Mouse (Mus musculus): ENCODE measurements around the gene Prr7.

Prr7 gene

DNA sequence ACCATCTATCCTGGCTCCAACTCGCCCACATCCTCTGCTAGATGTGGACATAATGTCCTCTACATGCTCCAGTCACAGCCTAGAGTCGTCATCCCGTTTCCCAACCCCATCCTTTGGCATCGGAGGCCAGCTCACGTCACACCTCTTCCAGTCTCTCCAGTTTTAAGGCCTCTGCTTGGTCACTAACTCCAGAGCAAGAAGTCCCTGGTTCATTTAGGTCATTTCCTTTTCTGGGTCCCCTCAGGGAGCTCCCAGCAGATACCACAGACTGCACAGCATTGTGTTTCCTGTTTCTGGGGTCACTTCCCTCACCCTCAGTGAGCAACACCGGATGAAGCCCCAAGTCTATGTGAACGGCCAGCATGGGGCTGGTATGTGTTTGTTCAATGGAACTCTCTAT is 14.9 kb downstream of the Prr7 start:
- DNase-seq = no peak

DNA sequence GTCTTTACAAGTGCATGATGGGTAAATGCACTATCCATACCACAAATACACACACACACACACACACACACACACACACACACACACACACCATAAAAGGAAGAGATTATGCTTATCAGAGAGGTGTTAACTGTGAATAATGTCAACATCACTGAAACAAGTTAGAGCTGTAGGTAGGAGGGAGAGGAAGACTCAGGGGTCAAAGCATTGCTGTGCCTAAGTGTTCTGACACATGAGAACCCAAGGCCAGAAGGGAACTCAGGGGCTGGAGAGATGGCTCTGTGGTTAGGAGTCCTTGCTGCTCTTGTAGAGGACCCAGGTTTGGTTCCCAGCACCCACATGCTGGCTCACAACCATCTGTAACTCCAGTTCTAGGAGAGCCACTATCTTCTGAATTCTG is 15.9 kb downstream of the Prr7 start:
- no peak for DNase-seq

DNA sequence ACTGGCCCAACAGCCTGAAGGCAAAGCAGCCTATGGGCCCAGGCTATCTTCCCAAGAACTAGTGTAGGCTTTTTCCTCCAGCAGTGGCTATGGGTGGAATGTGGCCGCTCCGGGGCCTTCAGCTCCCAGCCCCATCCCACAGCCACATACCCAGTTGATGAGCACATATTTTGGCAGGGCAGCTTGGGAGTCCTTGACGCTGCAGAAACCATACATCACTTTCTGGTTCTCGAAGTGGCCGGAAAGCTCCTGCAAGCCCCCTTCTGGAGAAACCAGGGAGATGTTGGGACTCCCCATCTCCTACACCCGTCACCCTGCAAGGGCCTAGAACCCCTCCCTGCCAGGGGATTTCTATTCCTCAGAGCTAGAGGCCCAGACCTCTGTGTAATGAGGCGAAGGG is 18.5 kb downstream of the Prr7 start:
- peak; percentile 77 for DNase-seq

DNA sequence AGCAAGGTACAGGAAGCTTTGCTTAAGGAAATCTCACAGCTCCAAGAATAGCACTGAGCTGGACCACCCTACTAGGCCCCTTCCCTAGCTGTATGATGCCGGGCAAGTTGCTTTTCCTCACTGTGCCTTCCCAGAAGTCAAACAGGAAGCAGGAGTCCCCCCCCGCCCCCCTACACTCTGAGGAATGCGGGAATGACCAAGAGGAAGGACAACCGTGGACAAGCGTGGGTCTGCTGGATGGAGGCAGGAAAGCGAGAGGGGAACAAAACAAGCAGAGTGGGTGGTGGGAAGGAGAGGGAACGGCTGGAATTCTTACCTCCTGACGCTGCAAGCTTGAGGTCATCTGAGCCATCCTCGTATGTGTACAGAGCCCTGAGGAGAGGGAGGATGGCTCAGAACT is 19.0 kb downstream of the Prr7 start:
- no peak for DNase-seq

DNA sequence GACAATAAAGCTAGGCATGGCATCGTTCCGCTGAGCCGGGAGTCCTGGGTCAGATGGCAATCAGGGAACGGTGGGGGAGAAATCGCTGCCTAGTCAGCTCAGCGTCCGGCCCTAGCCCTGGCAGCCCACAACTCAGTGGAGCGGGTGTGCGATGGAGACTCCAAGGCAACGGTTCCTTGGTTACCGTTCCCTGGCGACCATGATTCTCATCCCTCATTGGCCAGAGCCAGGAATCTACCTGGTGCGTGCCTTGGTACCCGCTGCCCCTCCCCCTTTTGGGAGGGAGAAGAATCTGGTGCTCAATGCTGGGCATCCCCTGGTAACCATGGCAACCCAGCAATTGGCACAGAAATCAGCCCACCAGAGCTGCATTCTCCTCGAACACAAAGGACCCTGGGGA is 19.5 kb downstream of the Prr7 start:
- DNase-seq = peak; percentile 37

DNA sequence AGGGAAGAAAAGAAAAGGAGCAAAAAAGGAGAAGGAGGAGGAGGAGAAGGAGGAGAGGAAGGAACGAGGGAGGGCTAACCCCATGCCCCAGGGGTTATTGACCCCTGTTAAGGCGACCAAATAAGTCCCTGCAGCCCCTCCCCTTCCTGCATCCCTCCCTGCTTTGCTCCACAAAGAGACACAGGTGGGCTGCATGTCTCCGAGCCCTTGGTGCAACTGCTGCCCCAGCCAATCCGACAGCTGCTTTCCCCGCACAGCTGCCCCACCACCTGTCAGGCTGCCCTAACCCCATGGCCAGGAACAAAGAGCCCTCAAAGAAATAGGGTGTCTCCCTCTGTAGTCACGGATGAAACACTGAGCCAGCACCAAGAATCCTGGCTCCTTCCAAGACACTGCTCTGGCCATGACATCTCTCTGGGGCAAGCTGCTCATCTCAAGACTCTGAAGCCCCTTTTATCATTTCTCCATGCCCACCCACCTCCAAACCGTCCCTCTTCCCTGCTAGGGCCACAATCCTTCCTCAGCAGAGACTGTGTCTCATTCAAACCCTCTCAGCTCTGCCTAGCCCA is 20.5 kb downstream of the Prr7 start:
- no peak for DNase-seq

DNA sequence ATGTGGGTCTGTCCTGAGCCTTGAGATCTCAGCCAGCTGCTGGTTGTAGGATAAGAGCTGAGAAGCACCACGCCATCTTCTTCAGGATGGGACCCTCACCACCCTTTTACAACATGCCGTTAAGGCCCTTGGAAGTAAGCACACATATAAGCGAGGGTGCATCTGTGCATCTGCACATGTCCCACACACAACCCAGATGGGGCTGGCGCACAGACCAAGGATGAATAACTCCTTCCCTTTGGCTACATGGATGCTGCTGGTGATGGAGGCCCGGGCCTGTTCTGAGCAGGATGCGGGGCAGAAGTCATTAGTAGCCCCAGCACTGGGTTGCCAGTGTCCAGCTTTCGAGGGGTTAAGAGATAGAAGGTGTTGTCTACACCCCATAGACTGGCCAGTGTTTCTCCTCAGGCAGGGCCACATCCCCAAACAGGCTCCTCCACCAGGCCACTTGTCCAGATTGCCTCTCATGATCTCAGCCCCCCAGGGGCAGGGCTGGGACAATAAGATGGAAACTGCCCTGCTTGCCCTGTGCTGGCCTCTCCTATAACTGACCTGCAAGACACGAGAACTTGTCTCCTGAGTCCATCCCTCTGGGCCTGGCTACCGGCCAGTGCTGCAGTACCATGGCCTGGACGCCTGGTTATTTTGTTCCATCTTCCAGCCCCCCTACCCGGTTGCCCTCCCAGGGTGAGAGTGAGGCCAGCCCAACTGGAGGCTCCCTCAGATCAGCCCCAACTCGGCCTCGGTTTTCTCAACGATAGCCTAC is 22.1 kb downstream of the Prr7 start:
- DNase-seq = peak; percentile 72

DNA sequence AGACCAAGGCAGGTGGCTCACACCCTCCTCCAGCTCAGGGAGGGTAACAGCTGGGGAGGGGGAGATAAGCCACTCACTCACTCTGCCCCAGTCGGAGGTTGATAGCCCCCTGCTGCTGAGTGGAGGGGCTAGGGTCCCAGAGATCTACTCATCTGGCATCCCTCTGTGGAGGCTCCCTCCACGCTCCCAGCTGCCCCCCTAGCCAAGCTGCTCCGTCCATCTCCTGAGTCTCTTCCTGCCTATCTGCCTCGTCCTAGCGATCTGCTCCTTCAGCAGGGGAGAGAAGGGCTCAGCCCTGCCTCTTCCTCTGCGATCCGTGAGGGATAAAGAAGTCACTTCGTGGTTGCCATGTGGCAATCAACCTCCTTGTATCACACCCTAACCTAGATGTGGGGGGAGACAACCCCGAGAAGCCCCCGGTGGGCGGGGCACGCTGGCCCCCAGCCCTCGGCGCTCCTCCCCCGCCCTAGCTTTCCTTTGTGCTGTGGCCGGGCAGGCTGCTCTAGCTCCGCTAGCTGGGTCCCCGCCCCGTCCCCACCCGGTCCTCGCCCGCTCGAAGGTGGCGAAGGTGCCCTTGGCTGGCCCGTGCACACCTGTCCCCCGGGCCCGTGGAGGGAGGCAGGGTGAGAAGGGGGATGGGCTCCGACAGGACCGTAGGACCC is 23.0 kb downstream of the Prr7 start:
- peak; percentile 58 for DNase-seq

DNA sequence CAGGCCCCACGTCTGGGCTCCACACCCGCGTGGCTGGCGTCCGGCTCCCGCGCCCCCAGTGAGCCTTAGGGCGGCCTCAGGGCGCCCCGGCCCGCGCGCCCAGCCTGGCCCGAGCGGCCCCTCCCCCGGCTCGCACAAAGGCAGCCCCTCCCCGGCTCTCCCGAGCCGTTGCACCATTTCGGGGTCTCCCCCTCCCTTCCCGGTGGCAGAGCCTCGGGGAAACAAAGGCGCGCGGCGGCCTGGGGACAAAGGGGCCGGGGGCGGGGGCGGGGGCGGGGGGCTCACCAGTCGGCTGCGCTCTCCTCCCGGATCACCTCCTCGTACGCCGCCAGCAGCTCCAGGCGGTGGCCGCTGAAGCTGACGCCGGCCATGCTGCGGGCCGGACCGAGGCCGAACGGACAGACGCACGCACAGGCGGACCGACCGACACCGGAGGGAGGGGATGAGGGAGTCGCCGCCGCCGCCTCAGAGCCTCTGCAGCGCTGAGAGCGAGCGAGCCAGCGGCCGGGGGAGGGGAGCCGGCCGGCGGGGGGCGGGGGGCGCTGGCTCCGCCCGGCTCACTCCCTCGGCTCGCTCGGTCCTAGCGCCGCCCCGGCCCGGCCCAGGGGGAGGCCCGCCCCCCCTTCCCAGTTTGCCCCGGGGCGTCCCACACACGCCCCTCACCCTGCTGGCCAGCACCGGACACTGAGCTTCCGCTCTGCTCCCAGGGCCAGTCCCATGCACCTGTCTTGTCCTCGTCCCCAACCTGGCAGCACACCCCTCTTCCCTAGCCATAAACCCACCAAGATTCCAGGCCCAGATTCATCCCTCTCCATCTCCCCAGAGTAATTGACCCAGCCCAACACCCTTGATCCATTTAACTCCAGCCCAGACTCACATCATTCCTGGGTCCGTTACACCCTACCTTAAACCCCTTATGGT is 23.8 kb downstream of the Prr7 start, which contains the start of gene Dbn1:
Dbn1 (minus strand) TSS at position 534 of the 921 bp plus-strand sequence.
- DNase-seq = peak; percentile 61

DNA sequence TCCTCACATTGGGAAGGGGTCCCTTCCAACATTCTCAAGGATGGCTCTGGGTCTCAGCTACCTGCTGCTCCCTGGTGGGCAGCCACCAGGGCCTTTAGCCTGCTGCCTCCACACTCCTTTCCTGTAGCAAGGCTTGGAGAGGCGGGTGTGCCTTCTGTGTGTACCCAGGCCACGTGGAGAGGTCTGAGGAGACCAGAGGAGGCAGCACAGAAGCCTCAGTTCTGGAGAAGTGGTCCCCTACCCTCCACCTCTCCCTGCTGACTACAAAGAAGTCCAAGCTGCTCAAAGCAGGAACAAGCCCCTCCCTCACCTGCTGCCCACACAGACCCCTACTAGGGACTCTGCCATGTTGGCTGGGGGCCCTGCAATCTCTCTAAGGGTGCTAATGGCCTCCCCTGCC is 30.2 kb downstream of the Prr7 start:
- DNase-seq = no peak

DNA sequence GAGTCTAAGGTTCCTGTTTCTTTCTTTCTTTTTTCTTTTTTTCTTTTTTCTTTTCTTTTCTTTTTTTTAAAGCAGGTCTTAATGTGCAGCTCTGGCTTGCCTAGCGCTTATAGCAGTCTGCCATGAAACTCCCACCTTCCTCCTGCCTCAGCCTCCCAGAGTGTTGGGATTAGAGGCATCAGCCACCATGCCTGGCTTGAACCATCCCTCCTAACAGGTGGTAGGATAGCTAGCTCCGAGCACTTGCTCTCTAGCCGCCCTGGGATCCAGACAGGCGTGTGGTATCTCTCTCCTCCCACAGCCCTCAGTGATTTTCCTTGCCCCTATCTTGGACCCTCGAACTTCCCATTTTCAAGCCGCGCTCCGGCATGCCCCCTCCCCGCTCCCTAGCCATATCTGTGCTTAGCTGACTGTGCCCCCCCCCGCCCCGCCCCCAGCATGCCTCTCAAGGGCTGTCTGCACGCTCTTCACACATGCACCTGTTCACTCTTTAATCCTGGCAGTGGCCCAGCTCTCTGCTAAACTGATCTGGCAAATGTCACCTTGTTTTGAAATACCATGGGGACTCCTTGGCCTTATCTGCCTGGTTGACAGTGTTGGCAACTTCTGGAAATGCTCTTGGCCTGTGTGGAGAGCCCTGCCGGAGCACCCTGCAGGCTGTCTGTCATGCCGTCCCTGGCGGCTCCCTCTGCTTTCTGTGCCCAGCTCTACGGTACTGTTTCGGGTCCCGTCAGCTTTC is 31.0 kb downstream of the Prr7 start:
- peak; percentile 51 for DNase-seq

DNA sequence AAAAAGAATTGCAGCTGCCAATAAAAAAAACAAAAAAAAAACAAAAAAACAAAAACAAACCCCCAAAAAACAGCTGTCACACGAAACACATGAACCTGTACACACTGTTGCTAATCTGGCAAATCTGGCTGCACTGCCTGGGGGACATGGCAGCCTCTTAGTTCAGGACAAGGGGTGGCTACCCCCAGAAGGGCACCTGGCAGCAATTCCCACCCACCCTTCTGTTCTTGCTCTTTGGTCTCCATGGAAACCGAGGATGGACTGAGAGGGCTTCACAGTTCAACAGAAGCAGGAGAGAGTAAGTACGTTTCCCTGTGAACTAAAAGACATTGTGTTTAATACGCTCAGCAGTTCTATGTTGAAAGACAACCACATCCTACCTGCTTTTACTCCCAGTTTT is 31.6 kb downstream of the Prr7 start:
- no peak for DNase-seq

DNA sequence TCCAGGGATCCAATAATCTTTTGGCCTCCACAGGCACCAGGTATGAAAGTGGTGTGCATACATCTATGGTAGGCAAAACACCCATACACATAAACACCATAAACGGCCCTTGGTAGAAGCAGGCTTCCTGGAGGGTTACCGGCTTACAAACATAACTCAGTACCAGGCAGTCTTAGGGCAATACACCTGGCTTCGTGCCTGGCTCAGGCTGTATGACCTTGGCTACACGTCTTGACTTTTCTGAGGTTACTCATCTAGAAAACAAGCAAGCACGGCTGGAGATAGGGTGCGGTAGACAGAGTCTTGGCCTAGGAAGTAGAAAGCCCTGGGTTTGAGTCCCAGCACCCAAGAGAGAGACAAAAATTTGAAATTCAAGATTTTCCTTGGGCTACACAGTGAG is 32.6 kb downstream of the Prr7 start:
- no peak for DNase-seq

DNA sequence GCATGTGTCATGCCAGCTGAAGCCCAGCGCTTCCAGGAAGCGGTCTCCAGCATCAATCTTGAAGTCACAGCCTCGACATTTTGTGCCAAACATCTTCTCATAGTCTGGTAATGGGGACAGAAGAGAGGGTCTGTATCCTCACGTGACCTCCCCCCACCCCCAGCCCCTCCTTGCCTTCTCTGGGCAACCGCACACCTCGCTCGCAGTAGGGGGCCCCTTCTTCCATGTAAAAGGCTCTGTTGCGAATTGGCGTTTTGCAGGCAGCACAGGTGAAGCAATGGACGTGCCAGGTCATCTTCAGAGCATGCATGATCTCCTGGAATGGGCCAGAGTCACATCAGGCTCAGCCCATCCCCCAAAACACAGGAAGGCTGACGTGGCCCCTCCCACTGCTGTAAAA is 34.8 kb downstream of the Prr7 start:
- DNase-seq = no peak

DNA sequence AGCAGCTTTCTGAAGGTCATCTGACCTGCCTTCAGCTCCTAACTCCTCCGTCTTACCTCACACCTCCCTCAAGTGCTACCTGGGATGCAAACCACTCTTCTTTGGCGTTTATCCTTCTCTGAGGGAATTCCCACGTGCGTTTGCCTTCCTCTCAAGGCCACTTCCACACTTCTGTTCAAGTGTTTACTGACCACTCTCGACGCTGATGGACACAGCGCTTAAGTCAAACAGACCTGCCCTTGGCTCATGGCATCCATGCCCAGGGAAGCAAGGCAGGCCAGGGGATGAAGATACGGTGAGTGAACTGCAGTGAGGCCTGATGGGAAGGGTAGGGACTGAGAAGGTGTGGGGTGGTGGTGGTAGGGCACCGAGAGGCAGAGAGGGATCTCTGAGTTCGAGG is 36.5 kb downstream of the Prr7 start:
- peak; percentile 49 for DNase-seq

DNA sequence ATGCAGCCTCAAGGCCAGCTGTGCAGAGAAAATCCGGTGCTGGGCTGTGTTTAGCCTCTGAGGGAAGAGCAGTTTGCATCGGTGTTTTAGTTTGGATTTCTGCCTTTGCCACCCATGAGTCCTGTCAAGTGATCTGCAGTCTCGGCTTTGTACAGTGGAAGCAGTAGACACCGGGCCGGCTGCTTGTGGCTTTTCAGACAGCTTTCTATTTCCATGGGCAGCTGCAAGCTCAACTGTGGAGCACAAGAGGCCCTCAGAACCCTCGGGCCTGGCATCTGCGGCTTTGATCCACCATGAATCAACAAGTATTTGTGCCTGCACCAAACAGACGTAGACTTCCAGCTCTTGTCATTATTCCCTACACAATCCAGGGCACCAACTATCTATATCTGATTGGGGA is 38.3 kb downstream of the Prr7 start:
- DNase-seq = no peak

DNA sequence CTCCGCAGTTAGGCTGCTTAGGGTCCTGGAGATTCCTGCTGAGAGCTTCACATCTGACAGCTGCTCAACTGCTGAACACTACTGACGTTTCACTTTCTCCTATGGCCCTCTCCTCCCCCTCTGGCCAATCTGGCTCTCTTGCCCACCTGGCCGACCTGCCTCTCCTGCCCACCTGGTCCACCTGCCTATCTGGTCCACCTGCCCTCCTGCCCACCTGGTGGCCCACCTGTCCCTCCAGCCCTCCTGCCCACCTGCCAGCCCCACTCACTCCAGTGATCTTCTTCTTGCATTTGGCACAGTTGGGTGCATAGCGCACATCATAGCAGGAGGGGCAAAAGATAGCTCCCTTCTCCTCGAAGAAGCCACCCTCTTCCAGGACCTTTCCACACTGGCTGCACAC is 40.3 kb downstream of the Prr7 start:
- DNase-seq = no peak

DNA sequence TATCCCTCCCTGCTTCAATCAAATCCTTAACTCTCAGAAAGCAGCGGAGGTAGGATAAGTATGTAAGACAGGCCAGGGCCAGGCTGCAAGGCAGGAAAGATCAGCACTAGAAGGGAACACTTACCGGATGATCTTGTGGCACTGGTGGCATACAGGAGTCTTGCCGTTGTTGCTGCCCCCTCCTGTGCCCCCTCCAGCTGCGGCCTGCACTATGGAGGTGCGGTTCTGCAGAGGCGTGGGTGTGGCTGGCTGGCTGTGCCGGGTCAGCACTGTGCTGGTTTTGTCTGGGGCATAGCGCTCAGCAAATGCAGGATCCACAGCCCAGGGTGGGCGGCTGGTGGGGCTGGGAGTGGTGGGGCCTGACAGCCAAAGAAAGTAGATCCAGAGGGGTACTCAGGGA is 41.7 kb downstream of the Prr7 start:
- no peak for DNase-seq

DNA sequence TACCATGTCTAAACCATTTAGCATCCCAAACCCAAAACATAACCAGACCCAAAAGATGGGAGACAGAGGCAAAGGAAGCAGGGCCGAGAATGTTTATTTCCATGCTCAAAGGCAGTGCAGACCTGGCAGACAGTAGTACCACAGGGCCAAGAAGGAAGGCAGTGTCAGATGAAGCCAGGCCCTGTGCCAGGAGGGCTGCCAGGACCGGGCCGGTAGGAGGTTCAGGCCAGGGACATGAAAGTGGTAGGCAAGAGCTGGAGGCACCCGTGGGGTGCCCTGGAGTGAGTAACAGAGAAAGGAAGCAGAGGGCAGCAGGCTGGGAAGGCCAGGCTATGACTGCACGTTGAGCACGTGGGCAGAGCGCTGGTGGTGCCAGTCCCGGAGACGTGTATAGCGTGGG is 42.6 kb downstream of the Prr7 start:
- DNase-seq = peak; percentile 41

DNA sequence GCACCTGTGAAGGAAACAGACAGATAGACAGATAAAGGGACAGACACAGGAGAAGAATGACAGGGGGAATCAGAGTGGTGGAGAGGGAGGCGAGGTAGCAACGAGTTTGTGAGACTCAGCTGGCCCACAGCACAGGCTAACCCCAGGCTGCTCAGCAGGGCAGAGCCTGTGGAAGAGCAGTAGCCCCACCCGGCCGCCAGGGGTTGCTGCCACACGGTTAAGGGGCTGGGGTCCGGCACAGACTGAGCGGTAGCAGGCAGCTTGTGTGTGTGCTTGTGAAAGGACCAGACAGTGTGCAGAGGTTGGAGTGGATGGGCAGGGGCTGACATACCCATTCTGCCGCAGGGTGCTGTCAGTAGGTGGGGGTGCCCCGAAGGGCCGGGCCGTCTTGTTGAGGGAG is 43.8 kb downstream of the Prr7 start:
- no peak for DNase-seq

DNA sequence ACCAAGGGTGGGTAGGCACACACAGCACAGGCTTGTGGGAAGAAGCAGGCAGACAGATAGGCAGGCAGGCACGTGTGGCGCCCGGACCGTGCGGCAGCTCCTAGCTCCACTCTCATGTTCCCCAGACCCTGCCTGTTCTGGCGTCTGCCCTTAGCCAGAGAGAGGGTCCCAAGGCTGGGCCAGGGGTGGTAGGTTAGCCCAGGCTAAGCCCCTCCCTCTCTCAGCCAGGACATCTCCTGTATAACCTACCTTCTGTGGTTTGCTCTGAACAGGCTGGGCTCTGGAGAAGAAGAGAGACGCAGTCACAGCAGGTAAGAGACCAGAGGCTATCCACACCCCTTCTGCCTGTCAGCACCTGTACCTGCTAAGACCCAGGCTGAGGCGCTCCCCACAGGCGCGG is 44.5 kb downstream of the Prr7 start:
- DNase-seq = no peak

DNA sequence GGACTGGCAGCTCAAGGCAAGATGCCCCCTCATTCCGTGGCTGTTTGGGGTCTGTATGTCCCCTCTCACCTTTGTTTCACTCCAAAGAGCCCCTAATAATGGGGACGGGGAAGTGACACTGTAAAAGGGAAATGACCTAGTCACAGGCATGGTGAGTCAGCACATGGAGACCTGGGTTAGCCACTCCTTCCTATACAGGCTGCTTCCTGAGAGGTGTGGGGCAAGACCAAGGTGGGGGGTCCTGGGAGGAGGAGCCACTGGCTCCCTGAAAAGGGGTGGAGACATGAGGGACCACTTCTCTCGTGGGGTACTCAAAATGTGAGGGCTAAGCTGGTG is 46.2 kb downstream of the Prr7 start:
- no peak for DNase-seq

Data from lung, postnatal 10 days (tissue).